Mouse (Mus musculus) liver, embryonic 16.5 days (tissue): ENCODE measurements around the gene Sp1. TPM values are rescaled to one million over a fixed set of nuclear protein-coding genes. Genes with fewer than 3 reads are reported as not detected.

Experiments used
- ATAC-seq: fragments of 200-750 bp; cut with Nextera tagmentation; 2 replicates; pipeline ENCODE4 v1.8.0; 2017; ENCODE audit warnings: low read depth, mild to moderate bottlenecking, moderate number of reproducible peaks, moderate library complexity
- H3K27ac ChIP-seq: fragments of 300-500 bp; sonication (generic); 2 replicates; pipeline ENCODE4 v1.5.1; 2014; ENCODE audit warnings: mild to moderate bottlenecking, low read length
- H3K27me3 ChIP-seq: fragments of 300-500 bp; sonication (generic); 2 replicates; pipeline ENCODE4 v1.6.1; 2014; ENCODE audit warnings: low read depth, low read length, mixed read lengths; ENCODE audit not compliant: control insufficient read depth, insufficient read depth
- H3K36me3 ChIP-seq: fragments of 300-500 bp; sonication (generic); 2 replicates; pipeline ENCODE4 v1.6.1; 2014; ENCODE audit warnings: mild to moderate bottlenecking; ENCODE audit not compliant: control insufficient read depth, insufficient read depth
- H3K4me1 ChIP-seq: fragments of 300-500 bp; sonication (generic); 2 replicates; pipeline ENCODE4 v1.6.1; 2014; ENCODE audit warnings: low read depth, low read length, mixed read lengths; ENCODE audit not compliant: control insufficient read depth
- H3K4me2 ChIP-seq: fragments of 300-500 bp; sonication (generic); 2 replicates; pipeline ENCODE4 v1.6.1; 2014; ENCODE audit warnings: low read depth, low read length, mixed read lengths
- H3K4me3 ChIP-seq: fragments of 300-500 bp; sonication (generic); 2 replicates; pipeline ENCODE4 v1.5.1; 2014; ENCODE audit warnings: low read depth, mild to moderate bottlenecking, low read length
- H3K9ac ChIP-seq: fragments of 300-500 bp; sonication (generic); 2 replicates; pipeline ENCODE4 v1.6.1; 2014; ENCODE audit warnings: low read depth, low read length
- H3K9me3 ChIP-seq: fragments of 300-500 bp; sonication (generic); replicated peaks from 2 replicates; pipeline ENCODE4 v1.6.1; 2016; ENCODE audit warnings: low read length; ENCODE audit not compliant: control insufficient read depth
- WGBS: fragments of 180-500 bp; shearing (Covaris S2); extraction: QIAGEN DNeasy Blood & Tissue Kit; methylation state at CpG from one replicate; pipeline ENCODE4 v1.1.7; 2014; ENCODE audit not compliant: insufficient replicate concordance; 5-methylcytosine and 5-hydroxymethylcytosine counted together
- polyA plus RNA-seq: library from polyadenylated mRNA; unstranded; fragments of >200 nt; fragmentation: Nextera tagmentation; extraction: Ambion mirVana; gene quantifications from 2 replicates; pipeline ENCODE4 v1.2.1, GENCODE M21; 2015

Gene Sp1
- polyA plus RNA-seq, 1 experiment from 2014 or later, result 3.7 TPM

DNA sequence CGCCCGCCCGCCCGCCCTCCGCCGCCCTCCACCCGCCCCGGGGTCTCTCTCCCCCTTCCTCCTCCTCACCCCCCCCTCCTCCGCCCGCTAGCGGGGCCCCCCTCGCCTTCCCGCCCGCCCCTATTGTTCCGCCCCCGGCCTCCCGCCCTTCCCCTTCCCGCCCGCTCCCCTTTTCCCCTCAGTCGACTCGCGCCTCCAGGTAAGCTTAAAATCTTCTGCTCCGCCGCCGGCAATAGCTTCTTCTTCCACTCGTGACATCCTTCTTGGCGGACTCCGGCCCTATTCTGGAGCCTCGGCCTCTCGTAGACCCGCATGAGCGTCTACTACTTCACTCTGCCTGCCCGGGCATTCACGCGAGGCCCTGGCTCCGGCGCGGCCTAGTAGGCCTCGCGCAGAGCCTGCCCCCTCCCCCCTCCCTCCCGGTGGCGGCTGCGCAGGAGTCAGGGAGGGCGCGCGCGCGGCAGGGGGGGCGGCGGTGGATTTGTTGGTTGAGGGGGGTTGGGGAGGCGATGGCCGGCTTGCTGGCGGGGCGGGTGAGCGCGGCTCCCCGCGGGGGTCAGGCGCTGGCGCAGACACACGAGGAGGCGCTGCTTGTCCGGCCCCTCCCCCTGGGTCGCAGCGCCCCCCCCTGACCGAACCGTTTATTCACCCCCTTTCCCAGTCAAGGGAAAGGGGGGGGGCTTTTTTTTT lies 64.8 kb downstream of the Sp1 start:
- WGBS, result under 1% methylated on average over 39 of the region's 67 CpGs
- peak overlapping the region; percentile 96 for H3K9ac ChIP-seq
- ATAC-seq, result peak; percentile 63

DNA sequence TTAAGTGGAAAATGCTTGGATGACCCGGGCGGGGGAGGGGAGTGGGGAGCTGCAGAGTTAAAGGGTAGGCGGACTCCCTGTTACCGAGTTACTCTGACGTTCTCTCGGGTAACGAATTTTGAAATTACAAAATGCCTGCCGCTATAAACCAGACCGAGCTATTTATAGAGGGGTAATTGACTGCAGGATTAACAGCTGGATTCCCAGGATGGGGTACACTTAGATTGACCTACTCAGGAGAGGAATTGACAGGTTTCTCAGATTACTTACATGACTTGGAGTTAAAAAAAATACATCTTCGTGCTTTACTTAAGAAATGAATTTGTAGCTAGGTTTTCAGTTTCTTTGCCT lies 65.3 kb downstream of the Sp1 start:
- Histone ChIP-seq H3K4me1 (peaks cover 6% of the 10 kb centered on the region), H3K4me3 (peak overlapping the region; percentile 94), H3K9me3 (peaks cover 2% of the 10 kb centered on the region; the same call in 1 of the 2 replicates), H3K4me2 (peak overlapping the region; percentile 72), H3K36me3 (peaks cover 37% of the 10 kb centered on the region), H3K9ac (peak overlapping the region; percentile 96), H3K27ac (peak overlapping the region; percentile 90), H3K27me3 (no peaks in the 10 kb centered on the region)
- WGBS, result under 1% methylated on average over 10 of the region's 10 CpGs
- no peak for ATAC-seq

More for the DNA sequence above, 64.8 kb downstream of the Sp1 start:
- peak overlapping the region; percentile 72 for H3K4me2 ChIP-seq
- peak overlapping the region; percentile 90 for H3K27ac ChIP-seq
- H3K4me1 ChIP-seq, result peaks cover 6% of the 10 kb centered on the region
- peak overlapping the region; percentile 94 for H3K4me3 ChIP-seq
- peaks cover 2% of the 10 kb centered on the region; the same call in 1 of the 2 replicates for H3K9me3 ChIP-seq
- H3K27me3 ChIP-seq, result no peaks in the 10 kb centered on the region
- peaks cover 31% of the 10 kb centered on the region for H3K36me3 ChIP-seq

DNA sequence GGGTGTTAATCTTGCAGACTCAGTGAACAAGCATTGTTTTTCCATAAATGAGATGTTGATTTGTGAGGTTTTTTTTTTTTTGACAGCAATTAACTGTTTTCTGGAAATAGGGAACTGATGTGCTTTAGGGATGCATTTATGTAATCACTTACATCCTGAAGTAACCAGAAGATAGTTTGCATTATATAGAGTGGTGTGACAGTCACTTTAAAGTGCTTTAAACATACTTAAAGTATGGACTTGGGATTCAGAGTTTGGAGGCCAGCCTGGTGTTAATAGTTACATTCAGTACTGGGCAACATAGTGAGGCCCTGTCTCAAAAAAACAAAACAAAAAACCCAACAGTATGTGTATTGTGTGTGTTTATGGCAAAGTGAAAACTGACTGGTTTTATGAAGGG lies 65.8 kb downstream of the Sp1 start:
- Histone ChIP-seq H3K4me3 (peak overlapping the region; percentile 94), H3K27me3 (no peaks in the 10 kb centered on the region), H3K4me1 (peaks cover 6% of the 10 kb centered on the region), H3K4me2 (peak overlapping the region; percentile 72), H3K27ac (no peak overlapping the region), H3K9ac (no peak overlapping the region; the same call in 1 of the 2 replicates), H3K36me3 (peaks cover 40% of the 10 kb centered on the region), H3K9me3 (peaks cover 2% of the 10 kb centered on the region; the same call in 1 of the 2 replicates)
- no peak for ATAC-seq

DNA sequence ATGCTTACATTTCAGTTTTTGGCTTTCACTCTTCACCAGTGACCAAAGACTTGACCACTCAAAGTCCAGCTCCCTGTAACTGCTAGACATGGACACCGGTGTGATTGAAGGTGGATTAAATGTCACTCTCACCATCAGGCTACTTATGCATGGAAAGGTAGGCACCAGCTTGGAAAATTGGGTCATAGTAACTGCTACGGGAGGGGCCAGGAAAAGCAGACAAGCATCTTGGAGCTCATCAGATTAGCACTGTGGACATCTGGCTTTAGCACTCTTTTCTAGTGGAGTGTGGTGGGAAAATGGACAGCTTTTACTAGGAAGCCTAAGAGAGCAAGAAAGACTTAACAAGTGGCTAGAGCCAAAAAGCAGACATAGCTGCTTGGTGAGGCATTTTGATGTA lies 67.3 kb downstream of the Sp1 start:
- WGBS, result 66% methylated on average over 2 of the region's 2 CpGs
- Histone ChIP-seq H3K36me3 (peaks cover 44% of the 10 kb centered on the region), H3K9ac (no peak overlapping the region), H3K4me1 (peaks cover 6% of the 10 kb centered on the region), H3K27me3 (no peaks in the 10 kb centered on the region), H3K27ac (0 out of 2 replicates have a peak overlapping the region, but pooled peaks have one; percentile 11), H3K4me2 (no peak overlapping the region), H3K9me3 (peaks cover 2% of the 10 kb centered on the region; the same call in 1 of the 2 replicates), H3K4me3 (no peak overlapping the region)
- no peak for ATAC-seq

DNA sequence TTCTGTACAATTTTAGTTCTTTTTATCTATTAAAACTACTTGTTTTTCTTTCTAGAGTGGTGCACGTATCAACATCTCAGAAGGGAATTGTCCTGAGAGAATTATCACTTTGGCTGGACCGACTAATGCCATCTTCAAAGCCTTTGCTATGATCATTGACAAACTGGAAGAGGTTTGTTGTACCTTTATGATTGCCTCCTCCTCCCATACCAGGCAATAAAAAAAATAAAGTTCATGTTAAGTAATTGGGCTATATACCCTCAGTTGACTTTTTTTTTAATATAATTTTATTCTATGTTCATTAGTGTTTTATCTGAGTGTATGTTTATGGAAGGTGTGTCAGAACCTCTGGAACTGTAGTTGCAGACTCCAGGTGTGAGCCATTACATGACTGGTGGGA lies 68.6 kb downstream of the Sp1 start:
- H3K9ac ChIP-seq, result no peak overlapping the region
- no peak for ATAC-seq
- H3K27ac ChIP-seq, result no peak overlapping the region
- peaks cover 6% of the 10 kb centered on the region for H3K4me1 ChIP-seq
- H3K9me3 ChIP-seq, result no peaks in the 10 kb centered on the region
- H3K36me3 ChIP-seq, result peaks cover 45% of the 10 kb centered on the region
- H3K4me2 ChIP-seq, result no peak overlapping the region
- H3K27me3 ChIP-seq, result no peaks in the 10 kb centered on the region
- 85% methylated on average over 2 of the region's 2 CpGs for WGBS
- no peak overlapping the region for H3K4me3 ChIP-seq

DNA sequence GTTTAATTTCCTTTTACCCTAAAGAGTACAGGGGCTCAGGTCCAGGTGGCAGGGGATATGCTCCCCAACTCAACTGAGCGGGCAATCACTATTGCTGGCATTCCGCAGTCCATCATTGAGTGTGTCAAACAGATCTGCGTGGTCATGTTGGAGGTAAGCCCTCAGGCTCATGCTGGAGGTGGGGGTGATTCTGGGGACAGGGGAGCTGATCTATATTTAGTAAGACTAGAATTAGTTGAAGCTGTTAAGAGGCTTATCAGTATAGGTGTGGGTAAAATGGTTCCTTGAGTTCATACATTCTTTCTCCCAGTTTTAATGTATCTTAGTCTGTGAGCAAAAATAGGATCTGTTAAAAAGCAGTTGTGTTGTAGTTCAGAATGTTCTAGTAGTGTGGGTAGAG lies 77.2 kb downstream of the Sp1 start:
- 92% methylated on average over 3 of the region's 3 CpGs for WGBS
- H3K9me3 ChIP-seq, result no peaks in the 10 kb centered on the region
- no peak overlapping the region for H3K4me3 ChIP-seq
- no peaks in the 10 kb centered on the region for H3K27me3 ChIP-seq
- H3K4me2 ChIP-seq, result no peak overlapping the region
- no peaks in the 10 kb centered on the region for H3K4me1 ChIP-seq
- ATAC-seq, result no peak
- H3K9ac ChIP-seq, result no peak overlapping the region
- peaks cover 67% of the 10 kb centered on the region for H3K36me3 ChIP-seq
- no peak overlapping the region for H3K27ac ChIP-seq

DNA sequence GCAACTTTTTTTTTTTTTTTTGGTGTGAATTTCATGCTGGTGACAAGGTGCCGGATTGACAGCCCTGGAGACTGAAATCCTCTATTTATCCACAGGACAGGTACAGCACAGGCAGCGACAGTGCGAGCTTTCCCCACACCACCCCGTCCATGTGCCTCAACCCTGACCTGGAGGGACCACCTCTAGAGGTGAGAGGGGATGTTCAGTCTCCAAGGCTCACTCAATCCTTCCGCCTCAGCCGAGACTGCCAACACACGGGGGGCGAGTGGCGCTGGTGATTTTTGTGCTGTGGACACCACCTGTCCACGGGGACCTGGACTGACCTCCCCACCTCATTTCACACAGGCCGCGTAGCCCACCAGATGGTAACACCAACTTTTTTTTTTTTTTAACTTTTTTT lies 79.9 kb downstream of the Sp1 start:
- H3K27me3 ChIP-seq, result no peaks in the 10 kb centered on the region
- H3K36me3 ChIP-seq, result peaks cover 74% of the 10 kb centered on the region
- H3K9me3 ChIP-seq, result no peaks in the 10 kb centered on the region
- WGBS, result 88% methylated on average over 12 of the region's 12 CpGs
- H3K27ac ChIP-seq, result no peak overlapping the region
- H3K9ac ChIP-seq, result no peak overlapping the region
- H3K4me2 ChIP-seq, result no peak overlapping the region
- no peak overlapping the region for H3K4me3 ChIP-seq
- ATAC-seq, result no peak
- no peaks in the 10 kb centered on the region for H3K4me1 ChIP-seq

Other genes with a start within 250 kb of the Sp1 start
- gene Zfp740, start 202.9 kb upstream of the Sp1 start, polyA plus RNA-seq, result 16.3 and 17.1 TPM in 2 replicates
- 53.0 and 60.2 TPM in 2 replicates for gene Csad, start 201.4 kb upstream of the Sp1 start, polyA plus RNA-seq
- gene Itgb7, start 174.2 kb upstream of the Sp1 start, polyA plus RNA-seq, result 5.5 and 5.6 TPM in 2 replicates
- 2.4 and 2.5 TPM in 2 replicates for gene Rarg, start 148.6 kb upstream of the Sp1 start, polyA plus RNA-seq
- not detected in 2 replicates for gene Gm9918, start 135.6 kb upstream of the Sp1 start, polyA plus RNA-seq
- gene Mfsd5, start 126.7 kb upstream of the Sp1 start, polyA plus RNA-seq, result 20.0 and 21.3 TPM in 2 replicates
- gene Espl1, start 109.9 kb upstream of the Sp1 start, polyA plus RNA-seq, result 21.2 and 24.8 TPM in 2 replicates
- 107 and 108 TPM in 2 replicates for gene Pfdn5, start 80.0 kb upstream of the Sp1 start, polyA plus RNA-seq
- gene Myg1, start 74.4 kb upstream of the Sp1 start, polyA plus RNA-seq, result 34.0 and 39.3 TPM in 2 replicates
- 39.3 and 42.4 TPM in 2 replicates for gene Aaas, start 55.4 kb upstream of the Sp1 start, polyA plus RNA-seq
- gene Sp7, start 39.0 kb upstream of the Sp1 start, polyA plus RNA-seq, result 0.02 TPM in 1 of 2 replicates, not detected in the other
- gene Amhr2, start 39.2 kb downstream of the Sp1 start, polyA plus RNA-seq, result 0.04 and 0.07 TPM in 2 replicates
- gene Prr13, start 52.9 kb downstream of the Sp1 start, polyA plus RNA-seq, result 120 and 139 TPM in 2 replicates
- 64.7 and 67.7 TPM in 2 replicates for gene Pcbp2, start 64.4 kb downstream of the Sp1 start, polyA plus RNA-seq
- gene Gm10337, start 97.6 kb downstream of the Sp1 start, polyA plus RNA-seq, result not detected in 2 replicates
- 1.4 and 2.0 TPM in 2 replicates for gene Map3k12, start 110.9 kb downstream of the Sp1 start, polyA plus RNA-seq
- gene Tarbp2, start 112.0 kb downstream of the Sp1 start, polyA plus RNA-seq, result 34.6 and 37.0 TPM in 2 replicates
- 0.46 and 0.57 TPM in 2 replicates for gene Npff, start 118.8 kb downstream of the Sp1 start, polyA plus RNA-seq
- gene Gm28047, start 218.9 kb downstream of the Sp1 start, polyA plus RNA-seq, result not detected in 2 replicates
- gene Atf7, start 219.3 kb downstream of the Sp1 start, polyA plus RNA-seq, result 10.2 and 11.1 TPM in 2 replicates